Mouse (Mus musculus) retina, adult 2 months (tissue): ENCODE results near the gene Gdf7.

Experiments used
- DNase-seq: peaks from one replicate; pipeline ENCODE4 v3.0.0-alpha.2; 2012; ENCODE audit warnings: low read depth, low spot score

The Gdf7 gene

GRCm38 (mm10) chr12:8301841-8302431 lies at the start of gene Gdf7:
Gene Gdf7, minus strand, starts transcription at chr12:8301954.
- no peak for DNase-seq

- DNase-seq, result no peak
Measured at GRCm38 (mm10) chr12:8351025-8351903, 49.5 kb upstream of the Gdf7 start.

- DNase-seq, result no peak
Measured at GRCm38 (mm10) chr12:8348733-8349513, 47.2 kb upstream of the Gdf7 start.

- no peak for DNase-seq
Measured at GRCm38 (mm10) chr12:8347746-8348462, 46.1 kb upstream of the Gdf7 start.

GRCm38 (mm10) chr12:8345539-8345938 lies 43.8 kb upstream of the Gdf7 start:
- no peak for DNase-seq

- DNase-seq, result no peak
Measured at GRCm38 (mm10) chr12:8344897-8345296, 43.1 kb upstream of the Gdf7 start.

GRCm38 (mm10) chr12:8343381-8343780 lies 41.6 kb upstream of the Gdf7 start:
- DNase-seq, result no peak

GRCm38 (mm10) chr12:8341008-8341407 lies 39.3 kb upstream of the Gdf7 start:
- no peak for DNase-seq

- no peak for DNase-seq
Measured at GRCm38 (mm10) chr12:8339591-8340319, 38.0 kb upstream of the Gdf7 start.

GRCm38 (mm10) chr12:8338918-8339317 lies 37.2 kb upstream of the Gdf7 start:
- DNase-seq, result no peak

- DNase-seq, result no peak
Measured at GRCm38 (mm10) chr12:8338491-8338890, 36.7 kb upstream of the Gdf7 start.

GRCm38 (mm10) chr12:8337286-8338060 lies 35.7 kb upstream of the Gdf7 start:
- DNase-seq, result no peak

- no peak for DNase-seq
Measured at GRCm38 (mm10) chr12:8336601-8337285, 35.0 kb upstream of the Gdf7 start.

- DNase-seq, result no peak
Measured at GRCm38 (mm10) chr12:8335503-8335902, 33.7 kb upstream of the Gdf7 start.

- no peak for DNase-seq
Measured at GRCm38 (mm10) chr12:8334261-8334660, 32.5 kb upstream of the Gdf7 start.

- no peak for DNase-seq
Measured at GRCm38 (mm10) chr12:8333617-8334016, 31.9 kb upstream of the Gdf7 start.

- no peak for DNase-seq
Measured at GRCm38 (mm10) chr12:8332174-8332542, 30.4 kb upstream of the Gdf7 start.

GRCm38 (mm10) chr12:8331489-8332173 lies 29.9 kb upstream of the Gdf7 start:
- DNase-seq, result no peak

GRCm38 (mm10) chr12:8329236-8329635 lies 27.5 kb upstream of the Gdf7 start:
- DNase-seq, result no peak
